Mouse (Mus musculus): Measurements from ENCODE around the gene Paqr6. TPM values are rescaled to one million over a fixed set of nuclear protein-coding genes. Genes with fewer than 3 reads are reported as not detected.

Paqr6 gene
- polyA plus RNA-seq (2015; fragmentation: Nextera tagmentation; extraction: Ambion mirVana) = 8.0 and 11.4 TPM in 2 replicates

GRCm38 (mm10) chr3:88364337-88364736 is at the start of gene Paqr6:
Gene Paqr6, plus strand, starts transcription at chr3:88364584.

GRCm38 (mm10) chr3:88324951-88325405 is 39.4 kb upstream of the Paqr6 start, which contains the start of gene Glmp:
Gene Glmp, plus strand, starts transcription at chr3:88325023.

GRCm38 (mm10) chr3:88336058-88337013 is 28.0 kb upstream of the Paqr6 start, which contains the start of the genes Tmem79 and Smg5:
Gene Tmem79, minus strand, starts transcription at chr3:88336148.
Gene Smg5, plus strand, starts transcription at chr3:88336260.

GRCm38 (mm10) chr3:88372643-88373042 is 8.3 kb downstream of the Paqr6 start, which contains the start of gene Bglap3:
Gene Bglap3, minus strand, starts transcription at chr3:88372743.

GRCm38 (mm10) chr3:88378599-88378998 is 14.2 kb downstream of the Paqr6 start, which contains the start of gene Bglap2:
Gene Bglap2, minus strand, starts transcription at chr3:88378699.

GRCm38 (mm10) chr3:88384364-88384763 is 20.0 kb downstream of the Paqr6 start, which contains the start of gene Bglap:
Gene Bglap, minus strand, starts transcription at chr3:88384464.

GRCm38 (mm10) chr3:88409741-88410644 is 45.6 kb downstream of the Paqr6 start, which contains the start of gene Pmf1:
Gene Pmf1, minus strand, starts transcription at chr3:88410331.

Other genes starting within 250 kb of the Paqr6 start
- gene Mef2d, start 222.2 kb upstream of the Paqr6 start, polyA plus RNA-seq (2015; fragmentation: Nextera tagmentation; extraction: Ambion mirVana) = 14.9 and 18.3 TPM in 2 replicates
- gene Rhbg, start 109.9 kb upstream of the Paqr6 start, polyA plus RNA-seq (2015; fragmentation: Nextera tagmentation; extraction: Ambion mirVana) = 0.53 and 0.73 TPM in 2 replicates
- gene Gm38392, start 77.4 kb upstream of the Paqr6 start, polyA plus RNA-seq (2015; fragmentation: Nextera tagmentation; extraction: Ambion mirVana) = 0.39 and 0.50 TPM in 2 replicates
- 10.7 and 12.6 TPM in 2 replicates for gene Tsacc, start 67.6 kb upstream of the Paqr6 start, polyA plus RNA-seq (2015; fragmentation: Nextera tagmentation; extraction: Ambion mirVana)
- gene Cct3, start 67.5 kb upstream of the Paqr6 start, polyA plus RNA-seq (2015; fragmentation: Nextera tagmentation; extraction: Ambion mirVana) = 350 and 357 TPM in 2 replicates
- gene Glmp, start 39.6 kb upstream of the Paqr6 start, polyA plus RNA-seq (2015; fragmentation: Nextera tagmentation; extraction: Ambion mirVana) = 132 and 139 TPM in 2 replicates
- 1.5 TPM in 2 replicates for gene Tmem79, start 28.4 kb upstream of the Paqr6 start, polyA plus RNA-seq (2015; fragmentation: Nextera tagmentation; extraction: Ambion mirVana)
- gene Smg5, start 28.3 kb upstream of the Paqr6 start, polyA plus RNA-seq (2015; fragmentation: Nextera tagmentation; extraction: Ambion mirVana) = 37.5 and 39.9 TPM in 2 replicates
- not detected in 2 replicates for gene Bglap3, start 8.2 kb downstream of the Paqr6 start, polyA plus RNA-seq (2015; fragmentation: Nextera tagmentation; extraction: Ambion mirVana)
- gene Bglap2, start 14.1 kb downstream of the Paqr6 start, polyA plus RNA-seq (2015; fragmentation: Nextera tagmentation; extraction: Ambion mirVana) = 1.4 and 1.5 TPM in 2 replicates
- 2.0 and 2.5 TPM in 2 replicates for gene Bglap, start 19.9 kb downstream of the Paqr6 start, polyA plus RNA-seq (2015; fragmentation: Nextera tagmentation; extraction: Ambion mirVana)
- 29.2 and 33.8 TPM in 2 replicates for gene Pmf1, start 45.7 kb downstream of the Paqr6 start, polyA plus RNA-seq (2015; fragmentation: Nextera tagmentation; extraction: Ambion mirVana)
- 31.5 and 36.8 TPM in 2 replicates for gene Slc25a44, start 60.6 kb downstream of the Paqr6 start, polyA plus RNA-seq (2015; fragmentation: Nextera tagmentation; extraction: Ambion mirVana)
- gene Sema4a, start 96.6 kb downstream of the Paqr6 start, polyA plus RNA-seq (2015; fragmentation: Nextera tagmentation; extraction: Ambion mirVana) = 27.0 and 28.0 TPM in 2 replicates
- 79.1 and 80.0 TPM in 2 replicates for gene Lmna, start 145.4 kb downstream of the Paqr6 start, polyA plus RNA-seq (2015; fragmentation: Nextera tagmentation; extraction: Ambion mirVana)
- gene Mex3a, start 167.8 kb downstream of the Paqr6 start, polyA plus RNA-seq (2015; fragmentation: Nextera tagmentation; extraction: Ambion mirVana) = 7.9 and 10.1 TPM in 2 replicates
- 0.57 and 0.69 TPM in 2 replicates for gene Rab25, start 183.7 kb downstream of the Paqr6 start, polyA plus RNA-seq (2015; fragmentation: Nextera tagmentation; extraction: Ambion mirVana)
- gene Lamtor2, start 188.5 kb downstream of the Paqr6 start, polyA plus RNA-seq (2015; fragmentation: Nextera tagmentation; extraction: Ambion mirVana) = 178 and 194 TPM in 2 replicates
- gene Ubqln4, start 189.2 kb downstream of the Paqr6 start, polyA plus RNA-seq (2015; fragmentation: Nextera tagmentation; extraction: Ambion mirVana) = 29.3 and 34.0 TPM in 2 replicates
- gene Ssr2, start 211.3 kb downstream of the Paqr6 start, polyA plus RNA-seq (2015; fragmentation: Nextera tagmentation; extraction: Ambion mirVana) = 189 and 202 TPM in 2 replicates
- 53.1 and 58.9 TPM in 2 replicates for gene Arhgef2, start 241.4 kb downstream of the Paqr6 start, polyA plus RNA-seq (2015; fragmentation: Nextera tagmentation; extraction: Ambion mirVana)